Mouse (Mus musculus): ENCODE measurements around the gene Lta. TPM values are rescaled to one million over a fixed set of nuclear protein-coding genes. Genes with fewer than 3 reads are reported as not detected.

Lta gene
- total RNA-seq, 2 experiments from 2014 or later, result 0.36 to 0.62 TPM

DNA sequence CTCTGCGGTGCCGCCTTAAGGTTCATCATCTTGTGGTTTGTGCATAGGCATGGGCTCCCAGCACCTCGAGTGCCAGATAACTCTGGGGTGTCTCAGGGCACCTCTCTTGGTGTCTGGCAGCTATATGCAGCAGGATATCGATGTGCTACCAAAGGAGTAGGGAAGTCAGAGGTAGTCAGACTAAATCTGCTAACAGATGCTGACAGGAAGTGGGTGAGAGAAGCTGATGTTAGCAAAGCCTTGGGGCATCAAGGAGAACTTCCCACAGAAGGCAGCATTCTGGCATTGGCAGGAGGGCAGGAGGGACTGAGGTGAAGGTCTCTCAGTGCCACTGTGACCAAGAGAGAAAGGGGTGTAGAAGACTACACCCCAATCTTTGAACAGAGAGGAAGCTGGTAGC lies 15.1 kb downstream of the Lta start:
- DNase-seq, result no peak
- intact Hi-C loops (cut with DNase I), result no loop called here

GRCm38 (mm10) chr17:35189186-35189585 lies 16.0 kb downstream of the Lta start:
- no peak for DNase-seq

GRCm38 (mm10) chr17:35187959-35188610 lies 17.1 kb downstream of the Lta start, which contains the start of gene Lst1:
TSS of gene Lst1 (minus strand) at chr17:35188439.
- no peak for DNase-seq
- intact Hi-C loops (cut with DNase I), result no loop called here

More at GRCm38 (mm10) chr17:35189186-35189585, 16.0 kb downstream of the Lta start:
- intact Hi-C loops (cut with DNase I), result no loop called here

DNA sequence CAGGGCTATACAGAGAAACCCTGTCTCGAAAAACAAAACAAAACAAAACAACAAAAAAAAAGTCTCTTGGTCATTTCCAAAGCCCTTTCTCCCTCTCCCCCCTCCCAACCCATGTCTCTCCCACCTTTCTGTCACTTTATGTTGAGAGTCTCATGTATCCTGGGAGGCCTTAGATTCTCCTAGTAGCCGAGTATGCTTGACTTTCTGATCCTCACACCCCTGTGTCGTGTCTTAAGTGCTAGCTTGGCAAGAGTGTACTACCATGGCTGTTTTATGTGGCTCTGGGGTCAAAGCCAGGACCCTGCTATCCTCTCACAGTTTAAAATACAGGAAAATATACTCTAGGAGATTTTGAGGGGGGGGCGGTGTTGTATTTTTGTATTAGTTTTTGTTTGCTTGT lies 17.8 kb downstream of the Lta start:
- no peak for DNase-seq
- intact Hi-C loops (cut with DNase I), result no loop called here

- no peak for DNase-seq
- intact Hi-C loops (cut with DNase I), result no loop called here
Measured at GRCm38 (mm10) chr17:35186681-35187080, 18.5 kb downstream of the Lta start.

DNA sequence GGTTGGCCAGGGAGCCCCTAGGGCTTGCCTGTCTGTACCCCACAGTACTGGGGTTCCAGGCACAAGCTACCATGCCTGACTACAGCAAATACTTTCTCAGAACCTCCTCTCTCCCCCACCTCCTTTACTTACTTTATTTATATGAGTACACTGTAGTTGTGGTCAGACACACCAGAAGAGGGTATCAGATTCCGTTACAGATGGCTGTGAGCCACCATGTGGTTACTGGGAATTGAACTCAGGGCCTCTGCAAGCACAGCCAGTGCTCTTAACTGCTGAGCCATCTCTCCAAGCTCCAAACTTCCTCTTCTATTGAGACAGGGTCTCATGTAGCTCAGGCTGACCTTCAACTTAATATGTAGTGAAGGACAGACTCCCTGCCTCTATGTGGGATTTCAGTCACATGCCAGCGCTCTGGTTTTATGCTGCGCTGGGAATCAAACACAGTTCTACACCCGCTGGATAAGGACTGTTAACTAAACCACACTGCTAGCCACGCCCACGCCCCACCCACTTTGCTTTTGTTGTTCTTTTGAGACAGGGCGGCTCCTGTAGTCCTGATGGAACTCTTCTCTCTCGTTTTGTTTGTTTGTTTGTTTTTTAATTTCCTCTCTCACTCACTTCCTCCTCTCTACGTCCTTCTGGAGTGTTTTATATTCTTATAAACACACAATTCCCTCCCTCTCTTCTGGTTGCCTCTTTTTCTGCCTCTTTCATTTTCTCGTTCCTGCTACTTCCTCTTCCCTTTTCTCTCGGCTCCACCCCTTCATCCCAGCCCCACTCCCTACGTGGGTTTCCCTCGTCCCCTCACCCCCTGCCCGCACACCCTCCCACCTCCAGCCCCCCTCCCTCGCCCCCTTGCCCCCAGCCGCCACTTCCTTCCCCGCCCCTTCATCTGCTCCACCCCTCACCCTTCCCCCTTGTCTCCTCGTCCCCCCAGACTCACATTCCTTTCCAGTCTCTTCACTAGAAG lies 19.2 kb downstream of the Lta start:
- intact Hi-C loops (cut with DNase I), result no loop called here

DNA sequence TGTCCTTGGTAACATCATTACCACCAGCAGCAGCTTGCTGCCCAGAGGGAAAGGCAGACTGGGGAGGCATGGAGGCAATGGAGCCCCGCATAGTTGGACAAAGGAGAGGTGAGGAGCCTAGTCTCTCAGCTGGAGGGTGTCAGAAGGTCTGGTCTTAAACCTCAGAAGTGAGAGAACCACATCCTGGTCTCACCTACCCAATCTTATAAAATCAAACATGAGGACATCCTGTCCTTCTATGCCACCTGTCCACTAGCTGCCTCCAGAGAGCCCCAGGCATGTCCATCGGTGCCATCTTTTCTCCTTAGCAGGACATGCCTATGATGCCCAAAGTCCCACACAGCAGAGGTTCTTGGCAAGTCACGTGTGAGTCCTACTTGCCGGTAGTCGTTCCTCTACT lies 25.1 kb downstream of the Lta start:
- intact Hi-C loops (cut with DNase I), result no loop called here
- DNase-seq, result no peak

More for the DNA sequence above, 19.2 kb downstream of the Lta start:
- DNase-seq, result peak; percentile 71 to 72

- peak; percentile 72 to 74 for DNase-seq
- intact Hi-C loops (cut with DNase I), result loop anchor here (2.0 kb wide), 2 partner anchors 16 to 54 kb away; partner anchors contain the start of genes Atp6v1g2 and Ltb
Measured at GRCm38 (mm10) chr17:35178528-35178927, 26.6 kb downstream of the Lta start.

DNA sequence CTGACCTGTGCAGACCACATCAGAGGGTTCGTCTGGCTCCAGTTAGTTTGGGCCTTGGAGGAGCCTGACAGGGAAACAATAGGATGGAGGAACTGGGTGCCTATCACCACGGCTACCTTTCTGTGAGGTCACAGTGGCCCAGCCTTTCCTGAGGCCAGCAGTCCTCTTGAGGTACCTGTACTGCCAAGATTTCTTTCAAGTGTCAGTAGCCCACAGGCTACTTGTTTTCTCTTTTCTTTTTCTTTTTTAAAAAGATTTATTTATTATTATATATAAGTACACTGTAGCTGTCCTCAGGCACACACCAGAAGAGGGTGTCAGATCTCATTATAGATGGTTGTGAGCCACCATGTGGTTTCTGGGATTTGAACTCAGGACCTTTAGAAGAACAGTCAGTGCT lies 29.2 kb downstream of the Lta start, which contains the start of gene Aif1:
Gene Aif1 (minus strand): TSS at position 101 of the 400 bp plus-strand sequence.
- intact Hi-C loops (cut with DNase I), result no loop called here
- no peak for DNase-seq

GRCm38 (mm10) chr17:35175382-35175781 lies 29.8 kb downstream of the Lta start:
- DNase-seq, result no peak
- intact Hi-C loops (cut with DNase I), result no loop called here

- intact Hi-C loops (cut with DNase I), result no loop called here
Measured at GRCm38 (mm10) chr17:35174201-35174977, 30.8 kb downstream of the Lta start.

DNA sequence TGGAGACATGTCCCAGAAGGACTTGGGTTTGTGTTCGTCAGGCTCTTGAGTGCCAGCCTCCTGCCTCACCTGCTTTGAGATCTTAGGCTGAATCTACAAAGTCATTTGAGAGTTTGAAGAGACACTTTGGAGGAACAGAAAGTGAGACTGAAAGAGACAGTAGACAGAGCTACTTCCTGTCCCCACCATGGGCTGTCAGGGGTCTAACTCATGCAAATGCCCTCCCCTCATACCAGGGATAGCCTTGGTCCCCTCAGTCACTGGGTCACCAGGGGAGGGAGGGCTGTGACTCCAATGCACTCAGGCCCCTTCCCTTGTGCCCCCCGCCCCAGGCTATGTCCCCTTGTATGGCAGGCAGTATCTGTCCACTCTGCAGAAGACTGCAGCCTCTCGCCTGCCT lies 31.8 kb downstream of the Lta start:
- intact Hi-C loops (cut with DNase I), result no loop called here
- no peak for DNase-seq

More at GRCm38 (mm10) chr17:35174201-35174977, 30.8 kb downstream of the Lta start:
- DNase-seq, result no peak

DNA sequence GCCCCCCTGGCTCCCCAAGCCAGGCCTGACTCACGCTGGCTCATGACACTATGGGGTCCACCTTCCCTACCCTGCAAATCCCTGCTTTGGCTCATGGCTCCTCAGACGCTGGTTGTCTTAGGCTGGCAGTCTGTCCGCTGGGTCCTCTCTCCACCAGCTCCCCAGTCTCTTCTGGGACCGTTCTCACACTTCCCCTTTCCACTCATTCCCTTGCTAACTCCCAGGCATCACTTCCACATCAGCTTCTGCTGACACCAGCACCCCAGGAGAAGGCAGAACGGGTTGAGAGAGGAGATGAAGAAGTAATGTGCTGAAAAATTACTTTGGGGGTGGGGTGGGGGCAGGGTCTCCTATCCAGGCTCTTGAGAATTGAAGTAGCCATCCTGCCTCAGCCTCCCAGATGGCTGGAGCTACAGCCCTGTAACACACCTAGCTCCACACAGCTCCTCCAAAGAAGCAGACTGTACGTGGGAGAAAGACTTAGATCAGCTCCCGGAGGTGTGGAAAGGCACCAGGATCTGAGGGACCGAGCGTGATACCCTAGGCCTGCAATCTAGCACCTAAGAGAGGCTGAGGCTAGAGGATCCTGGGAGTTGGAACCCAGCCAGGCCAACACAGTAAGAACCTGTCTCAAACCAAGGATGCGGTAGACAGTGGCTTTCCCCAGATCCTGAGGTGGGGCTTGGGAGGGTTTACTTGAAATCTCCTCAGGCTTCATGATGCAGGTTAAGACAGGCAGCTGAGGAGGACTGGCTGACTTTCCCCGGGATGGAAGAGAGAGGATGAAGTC lies 32.5 kb downstream of the Lta start:
- intact Hi-C loops (cut with DNase I), result no loop called here
- no peak for DNase-seq

DNA sequence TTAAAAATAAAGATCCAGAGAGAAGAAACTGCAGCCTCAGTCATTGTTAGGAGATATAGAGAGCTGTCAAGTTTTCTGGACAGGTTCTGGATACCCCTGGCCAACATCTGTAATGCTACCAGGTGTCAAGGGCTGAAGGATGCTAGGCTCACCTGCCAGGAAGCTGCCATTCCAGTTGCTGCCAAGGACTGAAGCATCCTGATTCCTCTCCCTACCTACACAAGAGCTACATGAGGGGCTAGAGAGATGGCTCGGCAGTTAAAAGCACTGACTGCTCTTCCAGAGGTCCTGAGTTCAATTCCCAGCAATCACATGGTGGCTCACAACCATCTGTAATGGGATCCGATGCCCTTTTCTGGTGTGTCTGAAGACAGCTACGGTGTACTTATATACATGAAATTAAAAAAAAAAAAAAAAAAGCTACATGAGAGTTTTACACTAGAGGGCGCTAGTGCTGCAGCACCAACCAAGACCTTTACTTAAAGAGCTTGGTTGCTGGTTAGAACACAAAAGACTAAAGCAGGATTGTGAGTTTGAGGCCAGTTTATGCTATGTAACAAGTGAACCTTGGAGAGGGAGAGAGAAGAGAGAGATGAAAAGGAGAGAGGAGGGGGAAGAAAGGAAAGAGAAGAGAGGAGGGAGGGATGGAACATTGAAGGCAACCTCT lies 36.5 kb downstream of the Lta start:
- intact Hi-C loops (cut with DNase I), result no loop called here
- no peak for DNase-seq

DNA sequence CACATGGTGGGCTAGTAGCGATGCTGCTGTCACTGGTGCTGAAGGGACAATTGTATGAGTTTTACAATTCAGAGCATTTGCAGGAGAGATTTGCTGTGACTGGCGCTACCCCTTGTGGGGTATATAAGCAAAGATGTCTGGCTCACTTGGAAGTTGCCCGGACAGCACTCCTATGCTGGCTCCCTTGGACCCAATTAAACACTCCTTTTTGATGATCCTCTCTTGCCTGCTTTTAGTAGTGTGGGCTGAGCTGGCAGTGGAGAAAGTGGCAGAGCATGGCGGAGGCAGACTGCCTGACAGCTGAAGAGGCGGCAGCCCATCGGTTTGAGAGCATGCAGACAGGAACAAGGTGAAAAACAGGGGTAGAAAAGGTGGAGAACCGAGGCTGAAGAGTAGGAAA lies 37.4 kb downstream of the Lta start:
- no peak for DNase-seq
- intact Hi-C loops (cut with DNase I), result no loop called here

DNA sequence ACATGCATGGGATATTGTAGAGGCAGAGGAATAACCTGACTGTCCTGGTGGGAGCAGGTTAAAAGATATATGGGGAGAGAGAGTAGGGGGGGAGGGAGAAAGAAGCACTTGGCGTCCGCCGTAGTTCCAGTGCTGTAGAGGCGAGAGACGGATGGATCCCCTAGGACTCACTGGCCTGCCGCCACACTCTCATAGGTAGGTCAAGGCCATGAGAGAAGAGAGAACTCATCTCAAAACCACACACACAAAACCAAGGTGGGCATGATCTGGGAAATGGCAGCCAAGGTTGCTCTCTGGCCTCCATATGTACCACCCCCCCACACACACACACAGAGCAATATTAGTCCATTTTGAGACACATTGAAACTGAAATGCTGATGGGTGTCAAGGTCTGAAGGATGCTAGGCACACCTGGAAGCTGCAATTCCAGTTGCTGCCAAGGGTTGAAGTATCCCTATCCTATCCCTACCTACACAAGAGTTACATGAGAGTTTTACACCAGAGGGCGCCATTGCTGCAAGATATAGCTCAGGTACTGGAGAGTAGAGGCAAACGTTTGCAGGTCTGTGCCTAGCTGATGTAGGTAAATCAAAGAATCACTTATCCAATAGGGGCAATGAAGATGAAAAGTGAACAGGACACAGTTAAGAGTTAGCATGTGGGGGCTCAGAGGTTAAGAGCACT lies 38.7 kb downstream of the Lta start:
- no peak for DNase-seq
- intact Hi-C loops (cut with DNase I), result no loop called here

GRCm38 (mm10) chr17:35165451-35166155 lies 39.5 kb downstream of the Lta start:
- DNase-seq, result no peak
- intact Hi-C loops (cut with DNase I), result no loop called here

Measured in gastrocnemius, postnatal 36 days (tissue).